Mouse (Mus musculus) v-Abl transformed pro-B cells (cell line): ENCODE results near the gene Lif.

Source experiments
- in situ Hi-C, 2 experiments: fragments of 400-800 bp; cut with MboI; formaldehyde crosslinking; loops; one replicate each; pipeline ENCODE4 v1.15.1; 2025; ENCODE audit not compliant: unreplicated experiment in 2 of 2

Gene Lif

GRCm38 (mm10) chr11:4256846-4257607 is at the start of gene Lif:
TSS of gene Lif (plus strand) at chr11:4257557.
- in situ Hi-C loops: loop anchor here (5.0 kb wide), 5 partner anchors 35 to 580 kb away; no protein-coding TSS in a partner anchor

GRCm38 (mm10) chr11:4207655-4208054 is 49.7 kb upstream of the Lif start:
- in situ Hi-C loops: no loop called here

GRCm38 (mm10) chr11:4209556-4209955 is 47.8 kb upstream of the Lif start:
- in situ Hi-C loops: no loop called here

- in situ Hi-C loops: no loop called here
These were observed 46.6 kb upstream of the Lif start for GRCm38 (mm10) chr11:4210786-4211185.

- in situ Hi-C loops: no loop called here
These were observed 44.2 kb upstream of the Lif start for GRCm38 (mm10) chr11:4213107-4213506.

GRCm38 (mm10) chr11:4214572-4214971 is 42.8 kb upstream of the Lif start:
- in situ Hi-C loops: no loop called here

- in situ Hi-C loops: loop anchor here (5.0 kb wide), 3 partner anchors 78 to 213 kb away; partner anchors contain the start of gene Rnf215 (in 1 of the 2)
These were observed 42.3 kb upstream of the Lif start for GRCm38 (mm10) chr11:4215061-4215460.

GRCm38 (mm10) chr11:4216248-4217000 is 40.9 kb upstream of the Lif start:
- in situ Hi-C loops: loop anchor here (5.0 kb wide), 3 partner anchors 79 to 214 kb away; partner anchors contain the start of gene Rnf215 (in 1 of the 2)

GRCm38 (mm10) chr11:4217914-4218629 is 39.3 kb upstream of the Lif start, which contains the start of gene Castor1:
TSS of gene Castor1 (plus strand) at chr11:4218225.
- in situ Hi-C loops: loop anchor here (5.0 kb wide), 3 partner anchors 81 to 216 kb away; partner anchors contain the start of gene Rnf215 (in 1 of the 2)

GRCm38 (mm10) chr11:4218637-4219036 is 38.7 kb upstream of the Lif start:
- in situ Hi-C loops: loop anchor here (5.0 kb wide), 3 partner anchors 81 to 216 kb away; partner anchors contain the start of gene Rnf215 (in 1 of the 2)

GRCm38 (mm10) chr11:4219317-4219751 is 38.0 kb upstream of the Lif start:
- in situ Hi-C loops: loop anchor here (5.0 kb wide), 3 partner anchors 82 to 217 kb away; partner anchors contain the start of gene Rnf215 (in 1 of the 2)

- in situ Hi-C loops: loop anchor here (5.0 kb wide), 4 partner anchors 37 to 218 kb away; partner anchors contain the start of genes Lif (in 2 of the 2) and Rnf215 (in 1 of the 2)
These were observed 37.4 kb upstream of the Lif start for GRCm38 (mm10) chr11:4219908-4220307.

GRCm38 (mm10) chr11:4220443-4221400 is 36.6 kb upstream of the Lif start:
- in situ Hi-C loops: loop anchor here (5.0 kb wide), 1 partner anchor 37 kb away; the partner anchor contains the start of gene Lif (in 2 of the 2)

- in situ Hi-C loops: loop anchor here (5.0 kb wide), 1 partner anchor 35 kb away; the partner anchor contains the start of gene Lif (in 2 of the 2)
These were observed 35.1 kb upstream of the Lif start for GRCm38 (mm10) chr11:4222046-4222950.

GRCm38 (mm10) chr11:4223393-4224188 is 33.8 kb upstream of the Lif start:
- in situ Hi-C loops: loop anchor here (5.0 kb wide), 1 partner anchor 34 kb away; the partner anchor contains the start of gene Lif (in 2 of the 2)

- in situ Hi-C loops: loop anchor here (5.0 kb wide), 1 partner anchor 33 kb away; the partner anchor contains the start of gene Lif (in 2 of the 2)
These were observed 33.1 kb upstream of the Lif start for GRCm38 (mm10) chr11:4224223-4224622.
